Mouse (Mus musculus): ENCODE results near the gene Uba7.
A peak's percentile ranks its signal among the peaks of the same experiment; 100 is the strongest.
"Not testable (repeated sequence)": the region's sequence is repeated elsewhere in the genome, so short reads cannot be mapped to it uniquely, and the experiment has no call there.

Uba7 gene

DNA sequence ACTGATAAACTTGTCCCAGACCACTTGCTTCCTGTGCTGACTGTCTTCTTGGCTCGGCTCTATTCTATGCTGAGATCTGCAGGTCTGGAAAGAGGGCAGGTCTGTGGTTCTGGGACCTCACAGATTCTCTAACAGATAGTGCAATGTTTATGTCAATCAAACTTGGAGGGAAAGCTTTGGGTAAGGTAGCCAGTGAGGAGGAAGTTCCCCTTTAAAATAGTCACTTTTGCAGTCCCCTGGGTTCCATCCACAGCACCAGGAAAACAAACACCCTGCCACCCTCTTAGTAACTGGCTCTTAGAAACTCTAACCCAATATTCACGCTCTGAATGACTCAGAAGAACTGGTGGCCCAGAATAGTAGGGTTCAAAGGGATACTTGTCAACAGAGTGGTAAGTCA lies 19.2 kb downstream of the Uba7 start:
- DNase-seq = no peak

DNA sequence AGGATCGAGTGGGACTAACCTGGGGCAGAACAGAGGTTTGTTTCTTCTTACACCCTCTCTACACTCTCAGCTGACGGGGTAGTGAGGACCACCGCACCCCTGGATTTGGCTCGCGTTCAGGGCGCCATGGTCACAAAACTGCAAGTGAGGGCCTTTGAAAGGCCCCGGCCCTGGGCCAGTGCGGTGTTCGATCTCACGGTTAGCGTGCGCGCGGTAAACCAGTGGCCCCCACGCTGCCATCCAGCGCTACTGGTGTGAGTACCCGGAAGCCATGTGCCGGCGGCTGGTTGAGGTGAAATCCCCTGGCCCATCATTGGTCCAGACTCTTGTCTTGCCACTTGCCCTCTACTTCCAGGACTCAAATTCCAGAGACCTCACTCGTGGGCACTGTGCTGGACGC lies 20.2 kb downstream of the Uba7 start:
- DNase-seq = no peak

DNA sequence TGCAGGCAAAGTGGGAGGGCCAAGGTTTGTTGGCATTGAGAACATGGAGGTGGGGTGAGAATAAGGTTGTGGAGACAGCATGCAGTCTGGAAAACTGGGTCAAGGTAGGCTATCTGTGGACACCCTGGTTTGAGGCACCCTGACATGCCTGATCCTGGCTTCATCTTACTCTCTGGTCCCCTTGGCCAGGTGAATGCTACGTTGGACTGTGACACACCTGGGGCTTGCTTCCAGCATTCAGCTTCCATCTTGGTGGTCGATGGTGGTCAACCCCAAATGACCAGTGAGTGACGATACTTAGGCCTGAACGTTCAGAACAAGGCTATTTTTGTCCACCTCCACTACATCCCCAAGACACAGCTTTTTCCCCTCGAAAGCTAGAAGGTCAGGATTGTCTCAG lies 20.7 kb downstream of the Uba7 start, which contains the start of gene Gm20662:
Gene Gm20662, plus strand, starts transcription at position 301 of the 400 bp plus-strand sequence.
- no peak for DNase-seq

DNA sequence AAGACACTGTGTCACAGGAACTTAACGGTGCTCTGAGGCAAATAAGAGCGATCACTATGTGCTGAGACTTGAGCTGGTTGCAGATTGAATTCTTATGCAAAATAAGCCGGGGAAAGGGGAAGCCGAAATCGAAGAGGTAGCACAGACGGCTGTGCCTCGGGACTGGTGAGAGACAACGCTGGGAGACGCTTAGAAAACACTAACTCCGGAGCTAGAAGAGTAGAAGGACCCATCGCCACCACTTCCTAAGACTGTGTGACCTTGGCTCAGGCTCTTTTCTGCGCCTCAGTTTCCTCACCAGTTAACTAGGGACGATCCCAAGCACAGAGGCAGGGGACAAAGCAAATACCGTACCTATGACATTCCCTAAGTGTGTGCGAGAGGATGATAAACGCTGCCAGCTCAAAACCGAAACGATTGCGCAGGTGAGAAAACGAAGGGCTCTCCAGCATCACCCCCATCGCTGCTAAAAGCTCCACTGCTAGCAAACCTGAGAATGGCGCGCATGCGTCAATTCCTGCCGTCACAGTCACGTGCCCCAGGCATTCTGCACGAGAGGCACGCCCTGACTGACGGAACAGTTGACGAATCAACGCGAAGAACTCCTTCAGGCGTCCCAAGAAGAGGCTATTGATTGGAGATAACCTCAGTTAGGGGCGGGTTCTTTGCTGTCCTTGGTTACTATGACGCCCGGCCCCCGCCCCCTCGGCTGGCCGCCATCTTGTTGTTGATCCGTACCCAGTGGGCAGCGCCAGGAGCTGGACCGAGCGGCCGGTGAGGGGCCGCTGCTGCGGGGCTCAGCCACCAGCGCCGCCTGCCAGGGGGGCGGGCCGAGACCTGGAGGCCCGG lies 26.8 kb downstream of the Uba7 start, which contains the start of gene Ip6k1:
Gene Ip6k1, plus strand, starts transcription at position 580 of the 849 bp plus-strand sequence.
- DNase-seq = peak; percentile 99 to 100

DNA sequence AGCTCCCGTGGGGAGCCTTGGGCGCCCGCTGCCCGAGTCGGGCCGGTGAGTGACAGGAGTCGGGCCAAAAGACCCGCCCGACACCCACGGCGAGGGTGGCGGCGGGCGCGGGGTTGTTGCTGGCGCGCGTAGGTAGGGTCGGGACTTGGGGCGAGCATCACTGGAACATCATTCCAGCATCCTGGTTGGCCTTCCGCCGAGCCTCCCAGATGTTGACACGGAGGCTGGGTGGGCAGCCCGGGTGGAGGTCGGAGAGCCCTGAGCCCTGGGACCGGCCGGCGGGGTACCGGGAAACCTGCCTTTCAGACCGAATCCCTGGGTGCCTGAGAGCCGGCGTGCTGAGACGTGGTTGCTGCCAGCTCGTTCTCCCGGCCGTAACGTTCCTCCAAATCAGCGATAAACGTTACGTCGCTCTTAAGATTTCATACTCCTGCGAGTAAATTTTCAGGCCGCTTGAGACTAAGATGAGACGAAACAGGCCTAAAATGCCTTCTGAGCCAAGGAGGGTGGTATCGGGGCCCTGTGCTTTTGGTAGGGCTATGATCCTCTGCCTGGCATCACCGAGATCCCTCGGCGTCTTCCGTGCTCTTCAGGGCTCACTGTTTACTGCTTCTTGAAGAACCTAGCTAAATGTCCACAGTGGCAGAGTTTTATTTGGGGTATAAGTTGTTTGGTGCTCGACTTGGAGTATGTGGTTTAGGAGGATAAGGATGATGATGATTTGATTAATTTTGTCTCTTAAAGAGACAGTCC lies 27.6 kb downstream of the Uba7 start:
- no peak for DNase-seq

DNA sequence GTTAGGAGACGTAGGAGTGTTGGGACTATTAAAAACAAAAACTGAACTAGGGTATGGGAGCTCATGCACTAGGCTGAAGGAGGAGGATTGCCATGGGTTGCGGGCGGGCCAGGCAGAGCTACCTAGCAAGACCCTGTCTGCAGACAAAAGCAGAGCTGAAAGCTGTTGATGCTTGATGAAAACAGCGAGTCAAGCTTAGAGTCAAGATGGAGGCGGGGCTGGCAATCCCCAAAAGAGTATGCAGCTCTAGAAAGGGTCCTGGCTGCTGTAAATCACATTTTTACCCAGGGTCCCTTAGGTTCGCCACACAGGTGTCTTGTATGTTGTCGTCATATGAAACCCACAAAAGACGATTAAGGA lies 28.2 kb downstream of the Uba7 start:
- peak in 1 of 2 experiments; percentile 20 for DNase-seq

DNA sequence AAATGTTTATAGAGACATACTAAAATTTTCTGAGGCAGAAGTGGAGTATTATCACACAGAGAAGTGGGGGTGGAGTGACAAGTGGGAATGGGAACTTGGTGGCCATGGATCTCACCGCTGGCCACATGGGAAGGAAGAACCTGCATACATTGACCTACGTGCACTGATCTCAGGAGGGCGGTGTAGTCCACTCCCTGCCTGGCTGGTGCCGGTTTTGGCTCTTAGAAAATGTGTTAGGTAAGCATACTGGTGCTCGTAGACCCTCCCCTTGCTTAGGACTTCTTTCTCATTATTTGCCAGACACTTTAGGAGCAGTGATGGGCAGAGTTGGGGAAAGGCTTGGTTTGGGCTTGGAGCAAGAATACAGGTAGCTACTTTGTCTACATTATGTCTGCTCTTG lies 32.7 kb downstream of the Uba7 start:
- no peak for DNase-seq

DNA sequence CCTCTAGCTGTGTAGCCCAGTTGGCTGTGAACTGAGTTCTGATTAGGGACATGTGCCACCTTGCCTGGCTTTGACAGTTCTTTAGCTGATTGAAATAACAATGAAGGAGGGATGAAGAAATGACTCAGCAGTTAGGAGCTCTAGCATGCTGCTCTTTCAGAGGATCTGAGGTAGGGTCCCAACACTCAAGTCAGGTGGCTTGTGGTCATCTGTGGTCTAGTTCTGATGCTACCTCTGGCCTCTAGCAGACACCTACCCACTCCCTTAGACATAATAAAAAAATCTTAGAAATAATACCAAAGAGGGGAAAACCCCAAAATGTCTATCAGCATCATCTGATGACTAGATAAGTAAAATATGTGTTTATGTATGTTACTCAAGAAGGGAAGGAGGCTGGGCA lies 35.1 kb downstream of the Uba7 start:
- no peak for DNase-seq

DNA sequence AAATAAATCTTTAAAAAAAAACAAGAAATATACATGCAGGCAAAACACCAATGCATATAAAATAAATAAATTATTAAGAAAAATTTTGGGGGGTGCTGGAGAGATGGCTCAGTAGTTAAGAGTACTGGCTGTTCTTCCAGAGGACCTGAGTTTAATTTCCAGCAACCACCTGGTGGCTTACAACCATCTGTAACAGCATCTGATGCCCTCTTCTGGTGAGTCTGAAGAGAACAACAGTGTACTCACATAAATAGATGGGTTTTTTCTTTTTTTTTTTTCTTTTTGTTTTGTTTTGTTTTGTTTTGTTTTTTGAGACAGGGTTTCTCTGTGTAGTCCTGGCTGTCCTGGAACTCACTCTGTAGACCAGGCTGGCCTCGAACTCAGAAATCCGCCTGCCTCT lies 38.3 kb downstream of the Uba7 start:
- DNase-seq = not testable (repeated sequence)

DNA sequence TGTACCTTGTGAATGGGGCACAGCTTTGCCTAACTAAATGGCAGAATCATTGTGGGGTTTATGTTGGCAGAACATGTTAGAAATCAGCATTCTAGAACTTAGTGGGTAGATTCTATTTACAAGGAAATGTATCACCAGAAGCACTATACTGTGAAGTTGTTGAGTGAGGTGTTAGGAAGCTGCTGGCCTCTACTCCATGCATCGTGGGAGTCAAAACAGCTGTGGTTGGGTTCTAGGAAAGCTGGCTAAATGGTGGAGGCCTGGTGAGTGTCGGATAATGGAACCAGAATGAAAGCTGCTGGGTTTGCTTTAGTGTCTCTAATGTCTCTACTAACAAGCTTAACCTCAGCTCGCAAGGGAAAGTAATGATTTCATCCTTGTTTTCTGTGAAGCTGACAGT lies 41.8 kb downstream of the Uba7 start:
- no peak for DNase-seq

DNA sequence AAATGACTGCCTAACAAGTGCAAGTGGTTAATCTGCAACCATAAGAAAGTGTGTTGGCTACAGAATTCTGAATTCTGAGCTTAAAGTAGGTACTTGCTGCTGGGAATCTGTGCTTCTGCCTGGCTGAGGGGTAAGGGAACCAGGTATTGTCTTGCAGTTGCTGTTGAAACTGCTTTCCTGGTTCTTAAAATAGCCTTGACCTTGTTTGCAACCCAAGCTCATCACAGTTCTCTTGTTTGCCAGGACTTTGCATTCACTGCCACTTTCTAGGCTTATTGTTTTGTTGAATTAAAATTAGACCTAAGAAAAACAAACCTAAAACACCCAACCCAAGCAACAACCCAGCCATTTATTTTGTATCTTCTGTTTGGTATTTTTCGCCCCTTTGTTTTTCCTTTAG lies 45.4 kb downstream of the Uba7 start:
- no peak for DNase-seq

DNA sequence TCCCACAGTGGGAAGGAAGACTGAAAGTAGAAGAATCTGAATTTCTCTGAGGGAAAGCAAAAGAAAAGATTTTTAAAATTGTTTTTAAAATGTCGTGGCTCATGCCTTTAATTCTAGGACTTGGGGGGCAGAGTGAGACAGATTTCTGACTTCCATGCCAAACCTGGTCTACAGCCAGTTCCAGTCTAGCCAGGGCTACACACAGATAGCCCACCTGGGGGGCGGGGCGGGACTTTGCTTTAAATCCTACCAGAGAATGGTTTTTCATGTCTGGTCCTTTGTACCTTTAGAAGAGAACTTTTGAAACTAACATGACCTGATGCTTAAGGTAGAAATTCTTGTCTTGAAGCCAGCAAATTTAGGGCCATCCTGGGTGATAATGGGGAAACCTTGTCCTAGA lies 47.9 kb downstream of the Uba7 start:
- no peak for DNase-seq

DNA sequence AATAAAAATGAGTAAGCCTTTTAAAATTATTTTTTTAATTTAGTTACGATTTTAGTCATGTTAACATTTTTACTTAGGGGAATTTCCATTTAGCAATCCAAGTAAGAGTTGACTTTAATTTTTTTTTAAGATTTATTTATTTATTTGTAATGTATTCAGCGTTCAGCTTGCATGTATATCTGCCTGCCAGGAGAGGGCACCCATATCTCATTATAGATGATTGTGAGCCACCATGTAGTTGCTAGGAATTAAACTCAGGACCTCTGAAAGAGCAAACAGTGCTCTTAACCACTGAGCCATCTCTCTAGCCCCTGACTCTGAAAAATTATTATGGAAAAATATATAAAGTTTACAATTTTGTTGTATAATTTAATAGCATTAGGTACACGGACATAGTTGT lies 51.3 kb downstream of the Uba7 start:
- DNase-seq = no peak

DNA sequence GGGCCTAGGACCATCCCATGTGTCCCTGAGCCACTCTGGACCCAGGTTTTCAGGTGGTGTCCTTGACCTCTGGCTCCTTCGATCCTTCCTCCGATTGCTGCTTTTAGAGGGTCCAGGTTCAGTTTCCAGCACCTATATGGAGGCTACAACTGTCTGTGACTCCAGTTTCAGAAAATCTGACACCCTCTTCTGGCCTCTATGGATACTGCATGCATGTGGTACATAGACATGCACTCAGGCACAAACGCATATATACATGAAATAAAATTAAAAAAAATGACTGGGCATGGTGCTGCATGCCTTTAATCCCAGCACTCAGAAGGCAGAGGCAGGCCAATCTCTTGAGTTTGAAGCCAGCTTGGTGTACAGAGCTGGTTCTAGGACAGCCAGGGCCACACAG lies 52.6 kb downstream of the Uba7 start:
- DNase-seq = no peak

DNA sequence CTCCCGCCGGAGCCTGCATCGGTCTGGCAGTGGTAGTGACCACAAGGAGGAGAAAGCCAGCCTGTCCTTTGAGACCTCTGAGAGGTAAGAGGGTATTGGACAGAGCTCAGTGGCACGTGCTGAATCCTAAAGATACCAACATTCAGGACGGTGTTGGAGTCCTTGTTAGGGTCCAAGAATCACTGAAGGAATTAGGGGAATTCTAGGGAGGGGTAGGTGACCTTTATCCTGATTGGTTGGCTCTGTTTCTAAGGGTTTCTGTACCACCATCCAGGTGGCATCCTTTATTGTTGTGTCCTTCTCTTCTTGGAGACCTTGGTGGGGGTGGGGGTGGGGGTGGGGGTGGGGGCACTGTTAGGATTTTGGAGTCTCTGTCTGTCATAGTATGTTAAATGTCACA lies 56.8 kb downstream of the Uba7 start:
- no peak for DNase-seq
